Mouse (Mus musculus) lung, postnatal 36 days (tissue): ENCODE measurements around the gene Prkx.

ENCODE experiments used
- DNase-seq: peaks from one replicate; pipeline ENCODE4 v3.0.0; 2022; ENCODE audit warnings: mixed read lengths

Prkx gene

GRCm38 (mm10) chrX:77796238-77796835 is at the start of gene Prkx:
Gene Prkx (minus strand): TSS chrX:77796278.
- DNase-seq: peak; percentile 49

- no peak for DNase-seq
These were observed 16.0 kb upstream of the Prkx start for GRCm38 (mm10) chrX:77812031-77812430.

GRCm38 (mm10) chrX:77810608-77811206 is 14.6 kb upstream of the Prkx start:
- DNase-seq: peak; percentile 87

GRCm38 (mm10) chrX:77808602-77809001 is 12.5 kb upstream of the Prkx start:
- DNase-seq: peak; percentile 63

GRCm38 (mm10) chrX:77802293-77802692 is 6.2 kb upstream of the Prkx start:
- DNase-seq: no peak

- no peak for DNase-seq
These were observed 5.5 kb upstream of the Prkx start for GRCm38 (mm10) chrX:77801543-77801942.

GRCm38 (mm10) chrX:77799554-77799953 is 3.5 kb upstream of the Prkx start:
- DNase-seq: peak; percentile 17

- DNase-seq: no peak
These were observed 1.7 kb upstream of the Prkx start for GRCm38 (mm10) chrX:77797801-77798200.

- DNase-seq: no peak
These were observed 838 bp upstream of the Prkx start for GRCm38 (mm10) chrX:77796916-77797315.

GRCm38 (mm10) chrX:77795858-77796174 is 262 bp downstream of the Prkx start:
- peak; percentile 95 for DNase-seq

- DNase-seq: peak; percentile 31
These were observed 868 bp downstream of the Prkx start for GRCm38 (mm10) chrX:77794962-77795857.

- no peak for DNase-seq
These were observed 7.4 kb downstream of the Prkx start for GRCm38 (mm10) chrX:77788675-77789074.

- DNase-seq: no peak
These were observed 9.7 kb downstream of the Prkx start for GRCm38 (mm10) chrX:77786354-77786753.

GRCm38 (mm10) chrX:77777822-77778221 is 18.3 kb downstream of the Prkx start:
- DNase-seq: peak; percentile 33

- DNase-seq: no peak
These were observed 30.9 kb downstream of the Prkx start for GRCm38 (mm10) chrX:77765153-77765552.

GRCm38 (mm10) chrX:77744260-77744659 is 51.8 kb downstream of the Prkx start:
- peak; percentile 43 for DNase-seq

GRCm38 (mm10) chrX:77741383-77741782 is 54.7 kb downstream of the Prkx start:
- peak; percentile 67 for DNase-seq

GRCm38 (mm10) chrX:77733930-77734536 is 62.0 kb downstream of the Prkx start:
- no peak for DNase-seq

- DNase-seq: peak; percentile 43
These were observed 75.8 kb downstream of the Prkx start for GRCm38 (mm10) chrX:77720298-77720697.
